Mouse (Mus musculus) myocyte (in vitro differentiated cells): ENCODE data around the gene Cog3.

Experiments
- E2F4 ChIP-seq: IDR thresholded peaks from one replicate; pipeline ENCODE4 v1.6.1; 2011; ENCODE audit warnings: mild to moderate bottlenecking, control low read depth, moderate library complexity; ENCODE audit not compliant: insufficient read depth
- TCF12 ChIP-seq: IDR thresholded peaks from one replicate; pipeline ENCODE4 v1.6.1; 2011; ENCODE audit warnings: mild to moderate bottlenecking, control low read depth; ENCODE audit not compliant: poor library complexity, insufficient read depth, severe bottlenecking

DNA sequence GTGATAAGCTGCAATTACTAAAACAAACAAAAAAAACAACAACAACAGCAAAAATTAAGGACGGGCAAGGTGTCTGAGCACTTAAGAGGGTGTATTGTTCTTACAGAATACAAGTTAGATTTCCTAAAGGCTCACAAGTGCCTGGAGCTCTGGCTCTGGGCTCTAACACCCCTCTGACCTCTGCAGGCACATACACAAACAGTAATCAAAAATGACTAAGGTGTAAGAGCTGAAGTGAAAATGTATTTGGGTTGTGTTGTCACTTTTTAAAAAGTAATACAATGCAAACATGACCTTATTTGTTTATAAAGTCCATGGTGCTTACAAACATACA, 13.9 kb upstream of the Cog3 start:
- no peak for TF ChIP-seq E2F4
- TF ChIP-seq TCF12 = no peak
